Mouse (Mus musculus) gastrocnemius, postnatal 10 days (tissue): ENCODE measurements around the gene 4930522H14Rik. TPM values are rescaled to one million over a fixed set of nuclear protein-coding genes. Genes with fewer than 3 reads are reported as not detected.
A peak's percentile ranks its signal among the peaks of the same experiment; 100 is the strongest.

ENCODE experiments used
- DNase-seq: peaks from one replicate; pipeline ENCODE4 v3.0.0; 2021; ENCODE audit warnings: mixed read lengths
- long read RNA-seq, 2 experiments: library from polyadenylated mRNA; stranded (forward); transcript quantifications; one replicate each; pipeline ENCODE4 v2.0.0; 2021
- total RNA-seq, 2 experiments: library from RNA; stranded (reverse); gene quantifications; 2 replicates each; pipeline ENCODE4 v1.2.3; 2021

Gene 4930522H14Rik
- not detected for total RNA-seq
- long read RNA-seq, experiment 1 = 0 reads
- long read RNA-seq, experiment 2 = 0 reads

GRCm38 (mm10) chr4:109531111-109531510, at the start of gene 4930522H14Rik:
4930522H14Rik (minus strand) TSS chr4:109531297.
- no peak for DNase-seq

GRCm38 (mm10) chr4:109578356-109578755, 47.3 kb upstream of the 4930522H14Rik start:
- DNase-seq = no peak

- DNase-seq = no peak
These were observed 45.8 kb upstream of the 4930522H14Rik start for GRCm38 (mm10) chr4:109576933-109577332.

GRCm38 (mm10) chr4:109574845-109575244, 43.7 kb upstream of the 4930522H14Rik start:
- DNase-seq = no peak

GRCm38 (mm10) chr4:109574331-109574730, 43.2 kb upstream of the 4930522H14Rik start:
- peak; percentile 42 for DNase-seq

- no peak for DNase-seq
These were observed 41.5 kb upstream of the 4930522H14Rik start for GRCm38 (mm10) chr4:109572632-109573031.

GRCm38 (mm10) chr4:109569421-109569820, 38.3 kb upstream of the 4930522H14Rik start:
- no peak for DNase-seq

GRCm38 (mm10) chr4:109568959-109569358, 37.9 kb upstream of the 4930522H14Rik start:
- DNase-seq = no peak

- DNase-seq = no peak
These were observed 33.6 kb upstream of the 4930522H14Rik start for GRCm38 (mm10) chr4:109564711-109565110.

GRCm38 (mm10) chr4:109550338-109551150, 19.4 kb upstream of the 4930522H14Rik start:
- DNase-seq = no peak

- no peak for DNase-seq
These were observed 16.2 kb upstream of the 4930522H14Rik start for GRCm38 (mm10) chr4:109547306-109547705.

GRCm38 (mm10) chr4:109546538-109546937, 15.4 kb upstream of the 4930522H14Rik start:
- DNase-seq = no peak

- no peak for DNase-seq
These were observed 766 bp downstream of the 4930522H14Rik start for GRCm38 (mm10) chr4:109530245-109530816.

GRCm38 (mm10) chr4:109504885-109505284, 26.2 kb downstream of the 4930522H14Rik start:
- peak; percentile 21 for DNase-seq

- no peak for DNase-seq
These were observed 32.6 kb downstream of the 4930522H14Rik start for GRCm38 (mm10) chr4:109498476-109498875.

- DNase-seq = no peak
These were observed 37.5 kb downstream of the 4930522H14Rik start for GRCm38 (mm10) chr4:109493581-109493980.

GRCm38 (mm10) chr4:109488812-109489211, 42.3 kb downstream of the 4930522H14Rik start:
- DNase-seq = no peak

- no peak for DNase-seq
These were observed 46.5 kb downstream of the 4930522H14Rik start, which contains the start of gene Rnf11 for GRCm38 (mm10) chr4:109484621-109485020. Rnf11 (minus strand) TSS chr4:109484728.

- no peak for DNase-seq
These were observed 48.4 kb downstream of the 4930522H14Rik start for GRCm38 (mm10) chr4:109482701-109483100.

- no peak for DNase-seq
These were observed 49.7 kb downstream of the 4930522H14Rik start for GRCm38 (mm10) chr4:109481424-109481823.

GRCm38 (mm10) chr4:109477454-109477853, 53.6 kb downstream of the 4930522H14Rik start:
- no peak for DNase-seq

- DNase-seq = peak; percentile 95
These were observed 54.5 kb downstream of the 4930522H14Rik start for GRCm38 (mm10) chr4:109476554-109477014.
